Mouse (Mus musculus): ENCODE measurements around the gene Pigv.

- TF ChIP-seq RAD21 (IDR thresholded peaks at IDR 0.05; ENCODE audit: low read depth, low read length) = no peak
- TF ChIP-seq EP300 (IDR thresholded peaks at IDR 0.05; ENCODE audit: low read depth in 1 of 2, low read length in 2 of 2) = no peak
Observed at GRCm38 (mm10) chr4:133669652-133670210, 2.7 kb downstream of the Pigv start.
